Mouse (Mus musculus): Measurements from ENCODE around the gene Tuba4a.

Gene Tuba4a

GRCm38 (mm10) chr1:75210136-75211087 is 9.3 kb downstream of the Tuba4a start, which contains the start of the genes Glb1l and Stk16:
Glb1l (minus strand) TSS chr1:75210813.
Stk16 (plus strand) TSS chr1:75210838.
- peak; percentile 91 for DNase-seq

- no peak for DNase-seq
Observed at GRCm38 (mm10) chr1:75208967-75209678, 10.5 kb downstream of the Tuba4a start.

DNA sequence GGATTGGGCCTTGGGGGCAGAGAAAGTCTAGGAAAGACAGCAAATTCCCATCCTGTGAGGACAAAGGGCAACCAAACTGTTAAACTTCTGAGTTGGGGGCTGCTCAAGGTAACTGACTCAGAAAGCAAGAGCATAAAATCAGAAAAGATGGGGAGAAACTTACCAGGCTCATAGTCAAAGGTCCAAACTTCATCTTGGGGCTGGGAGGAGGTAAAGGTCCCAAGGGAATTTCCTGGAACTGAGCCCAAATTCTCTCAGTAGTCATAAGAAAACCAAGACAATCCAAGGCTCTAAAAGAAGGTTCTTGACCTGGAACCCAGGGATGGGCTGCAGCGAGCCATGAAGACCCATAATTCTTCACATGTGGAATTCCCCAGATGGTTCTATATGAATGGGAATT is 18.4 kb downstream of the Tuba4a start:
- no peak for DNase-seq

DNA sequence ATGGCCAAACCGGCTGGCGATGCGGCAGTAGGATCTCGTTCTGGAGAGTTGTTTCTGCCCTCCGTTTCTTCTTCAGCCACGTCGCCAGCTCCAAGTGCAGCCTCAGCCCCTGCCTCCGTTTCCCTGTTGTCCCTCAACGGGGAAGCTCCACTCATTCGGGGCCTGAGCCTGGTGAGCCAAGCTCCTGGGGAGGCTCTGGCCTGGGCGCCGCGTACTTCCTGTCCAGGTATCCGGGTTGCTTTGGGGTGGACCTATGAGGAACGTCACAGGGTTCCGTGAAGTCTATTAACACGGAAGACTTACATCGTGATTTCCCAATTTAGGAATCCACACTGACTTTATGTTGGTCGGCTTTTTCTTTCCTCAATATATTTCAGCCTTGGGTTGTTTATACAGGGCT is 27.2 kb downstream of the Tuba4a start:
- no peak for DNase-seq

DNA sequence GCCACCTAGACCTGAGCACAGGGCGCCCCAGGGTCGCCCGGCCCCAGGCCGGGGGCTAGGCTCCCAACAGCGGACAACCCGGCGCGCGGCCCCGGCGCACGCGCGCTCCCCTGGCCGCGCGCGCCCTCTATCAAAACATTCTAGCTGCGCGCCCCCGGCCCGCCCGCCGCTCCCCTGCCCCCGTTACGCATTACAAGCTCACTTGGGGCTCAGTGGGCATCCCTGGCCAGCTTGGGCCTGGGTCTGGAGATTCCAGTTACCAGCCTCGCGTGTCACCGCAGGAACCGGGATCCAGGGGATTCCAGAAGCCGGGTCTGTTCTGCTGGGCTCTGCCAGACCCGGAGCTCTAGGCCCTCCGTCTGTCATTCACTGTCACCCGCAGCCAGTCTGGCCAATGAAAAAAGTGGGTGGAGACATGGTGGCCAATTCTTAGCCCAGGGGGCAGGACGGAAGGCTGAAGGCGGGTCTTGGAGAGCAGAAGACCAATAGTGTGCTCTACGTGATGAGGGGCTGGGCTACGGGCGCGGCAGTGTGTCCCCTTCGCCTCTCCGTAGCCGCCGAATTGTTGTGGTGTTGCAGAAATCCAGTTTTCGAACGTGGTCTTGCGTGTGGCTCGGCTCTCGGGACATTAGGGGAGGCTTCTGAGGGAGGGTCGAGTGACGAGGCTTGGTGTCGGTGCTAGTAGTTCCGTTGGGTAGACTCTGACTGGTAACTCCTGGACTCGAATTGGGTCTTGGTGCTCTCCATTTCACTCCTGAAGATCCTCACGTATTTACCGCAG is 27.9 kb downstream of the Tuba4a start, which contains the start of the genes Ankzf1 and Atg9a:
Gene Ankzf1, plus strand, starts transcription at position 530 of the 781 bp plus-strand sequence.
Gene Atg9a, minus strand, starts transcription at position 575 of the 781 bp plus-strand sequence.
- peak; percentile 94 for DNase-seq

GRCm38 (mm10) chr1:75191258-75191621 is 28.4 kb downstream of the Tuba4a start:
- no peak for DNase-seq

DNA sequence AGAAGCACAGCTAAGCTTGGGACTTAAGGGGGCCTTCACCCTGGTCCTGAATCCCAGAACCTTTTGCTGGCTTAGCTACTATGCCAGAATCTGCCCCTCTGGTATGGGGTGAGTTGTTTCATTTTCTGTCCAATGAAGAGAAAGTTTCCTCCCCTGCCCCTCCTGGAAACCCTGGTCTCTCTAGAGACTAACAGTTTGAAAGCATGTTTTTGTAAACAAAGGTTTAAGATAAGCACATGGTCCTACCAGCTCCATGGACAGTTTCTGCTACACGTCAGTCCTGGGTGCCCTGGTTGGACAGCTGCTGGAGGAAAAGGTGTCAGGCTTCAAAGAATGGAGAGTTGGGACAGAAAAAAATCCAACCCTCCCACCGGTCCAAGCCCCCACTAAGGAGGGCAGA is 29.1 kb downstream of the Tuba4a start:
- DNase-seq, result no peak

DNA sequence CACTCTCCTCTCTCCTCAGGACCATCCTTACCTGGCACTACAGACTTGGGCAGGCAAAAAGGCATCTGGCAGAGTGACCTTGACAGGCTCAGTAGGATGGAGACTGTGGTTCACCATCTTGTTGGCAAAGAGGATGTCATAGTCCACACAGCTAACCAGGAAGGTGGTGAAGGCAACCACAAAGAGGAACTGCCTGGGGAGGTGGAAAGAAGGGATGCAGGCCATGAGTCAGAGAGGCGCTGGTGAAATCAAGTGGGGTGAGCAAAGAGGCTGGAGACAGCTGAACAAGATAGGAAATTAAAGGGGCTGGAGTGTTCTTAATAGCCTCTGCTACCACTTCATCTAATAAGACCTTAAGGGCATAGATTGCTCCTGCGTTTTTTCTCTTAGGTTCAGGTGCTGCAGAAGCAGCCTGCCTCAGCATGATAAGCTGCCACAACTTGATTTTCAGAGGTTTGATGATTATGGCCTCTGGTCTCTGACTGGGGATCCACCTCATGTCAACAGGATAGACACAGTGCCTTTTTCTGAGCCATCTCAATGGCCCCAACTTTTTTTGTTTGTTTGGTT is 31.7 kb downstream of the Tuba4a start:
- no peak for DNase-seq

DNA sequence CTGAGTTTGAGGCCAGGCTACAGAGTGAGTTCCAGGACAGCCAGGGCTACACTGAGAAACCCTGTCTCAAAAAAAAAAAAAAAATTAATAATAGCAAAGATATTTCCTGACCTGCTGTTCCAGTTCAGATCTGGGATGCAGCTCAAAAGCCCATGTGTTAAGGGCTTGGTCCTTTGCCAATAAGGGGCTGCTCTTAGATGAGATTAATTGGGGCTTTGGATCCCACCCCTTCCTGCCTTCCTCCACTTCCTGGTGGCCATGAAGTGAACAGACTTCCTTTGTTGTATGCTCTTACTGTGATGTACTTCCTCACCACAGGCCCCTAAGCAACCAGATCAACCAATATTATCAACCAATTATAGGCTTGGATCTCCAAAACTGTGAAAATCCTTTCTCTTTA is 32.5 kb downstream of the Tuba4a start:
- no peak for DNase-seq

DNA sequence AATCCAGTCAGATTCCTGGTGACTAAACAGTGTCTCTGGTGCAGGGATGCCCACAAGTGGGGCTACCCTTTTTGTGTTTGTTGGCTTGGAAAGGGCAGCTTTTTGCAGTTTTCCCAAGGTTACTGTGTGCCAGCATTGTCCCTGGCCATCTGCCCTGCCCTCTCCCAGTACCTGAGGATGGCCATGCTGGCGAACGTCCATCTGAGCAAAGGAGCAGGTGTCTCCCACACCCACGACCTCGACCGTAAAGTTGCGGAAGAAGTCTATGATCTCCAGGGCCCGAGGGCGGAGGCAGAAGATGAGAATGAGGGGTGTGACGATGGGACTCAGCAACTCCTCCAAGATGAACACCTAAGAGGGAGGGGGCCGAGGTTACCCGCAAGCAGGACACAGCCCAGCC is 34.2 kb downstream of the Tuba4a start:
- no peak for DNase-seq

- no peak for DNase-seq
Observed at GRCm38 (mm10) chr1:75182160-75182559, 37.5 kb downstream of the Tuba4a start.

DNA sequence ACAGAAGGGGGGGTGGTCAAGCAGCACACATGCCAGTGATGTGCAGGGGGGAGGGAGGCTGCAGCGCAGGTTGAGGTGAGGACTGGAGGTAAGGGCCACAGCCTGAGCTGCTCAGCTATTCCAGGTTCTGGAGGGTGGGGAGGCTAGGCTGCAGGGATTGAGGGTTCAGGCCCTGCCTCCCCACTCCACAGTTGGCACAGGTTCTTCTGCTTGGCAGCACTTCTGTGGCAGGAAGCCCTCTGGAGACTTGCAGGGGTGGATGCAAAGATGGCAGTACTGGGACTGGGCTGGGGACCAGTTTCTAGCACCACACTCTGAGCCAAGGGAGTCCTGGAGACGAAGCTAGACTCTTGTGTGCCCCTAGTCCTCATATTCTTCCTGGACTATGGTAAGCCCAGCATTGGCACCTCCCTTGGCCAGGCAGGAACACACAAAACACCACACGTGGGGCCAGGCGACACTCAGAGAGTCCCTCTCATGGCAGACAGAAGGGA is 38.2 kb downstream of the Tuba4a start:
- DNase-seq, result no peak

GRCm38 (mm10) chr1:75180741-75181140 is 38.9 kb downstream of the Tuba4a start:
- DNase-seq, result no peak

DNA sequence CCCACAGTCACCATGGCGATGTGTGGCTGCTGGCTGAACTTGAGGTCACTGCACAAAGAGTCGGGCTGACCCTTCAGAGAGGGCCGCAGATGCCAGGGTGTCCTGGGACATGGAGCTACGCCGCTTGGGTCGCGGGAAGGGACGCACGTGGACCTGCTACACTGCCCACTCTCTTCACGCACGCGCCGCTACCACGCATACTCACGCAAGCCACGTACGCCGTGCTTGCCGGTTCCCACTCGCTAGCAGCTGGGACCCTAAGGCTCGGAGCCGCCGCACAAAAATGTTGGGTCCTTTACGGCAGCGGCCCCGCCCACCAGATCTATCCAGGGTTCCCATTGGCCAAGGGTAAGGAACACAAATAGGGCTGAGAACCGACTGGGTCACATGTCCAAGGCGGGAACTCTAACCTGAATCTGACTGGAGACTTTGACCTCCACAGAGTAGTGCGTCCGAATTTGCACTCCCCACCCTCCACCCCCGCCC is 39.5 kb downstream of the Tuba4a start, which contains the start of gene Abcb6:
Gene Abcb6, minus strand, starts transcription at position 288 of the 486 bp plus-strand sequence.
- peak; percentile 79 for DNase-seq

DNA sequence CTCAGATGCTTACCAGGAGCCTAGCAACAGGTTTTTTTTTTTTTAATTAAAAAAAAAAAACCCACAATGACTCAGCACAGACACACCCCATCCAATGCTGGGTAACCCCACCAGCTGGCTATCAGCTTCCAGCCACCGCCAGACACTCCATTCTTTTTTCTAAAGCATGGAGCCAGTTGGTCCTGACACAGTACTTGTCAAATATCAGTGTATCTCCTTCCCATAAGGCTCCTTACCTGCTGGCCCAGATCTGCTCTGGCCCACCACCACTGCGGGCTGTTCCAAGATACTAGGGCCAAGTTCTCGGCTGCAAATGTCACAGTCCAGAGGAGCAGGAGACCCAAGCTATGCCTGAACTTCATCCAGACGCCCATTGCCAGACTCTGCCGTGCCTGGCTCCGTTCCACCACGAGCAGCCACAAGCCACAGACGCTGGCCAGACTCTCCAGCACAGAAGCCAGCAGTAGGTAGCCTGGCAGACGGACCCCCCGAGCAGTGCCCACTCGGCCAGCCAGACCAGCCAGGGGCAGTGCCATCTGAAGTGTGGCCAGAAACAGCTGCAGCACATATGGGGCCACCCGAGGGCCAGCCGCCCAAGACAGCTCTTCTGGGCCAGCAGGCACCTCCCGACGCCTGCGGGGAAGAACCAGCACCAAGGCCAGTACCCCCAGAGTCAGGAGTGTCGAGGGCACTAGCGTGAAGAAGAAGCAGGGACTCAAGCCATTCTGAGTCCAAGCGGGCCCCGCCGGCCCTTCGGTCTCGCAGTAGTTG is 40.1 kb downstream of the Tuba4a start:
- peak; percentile 54 for DNase-seq

DNA sequence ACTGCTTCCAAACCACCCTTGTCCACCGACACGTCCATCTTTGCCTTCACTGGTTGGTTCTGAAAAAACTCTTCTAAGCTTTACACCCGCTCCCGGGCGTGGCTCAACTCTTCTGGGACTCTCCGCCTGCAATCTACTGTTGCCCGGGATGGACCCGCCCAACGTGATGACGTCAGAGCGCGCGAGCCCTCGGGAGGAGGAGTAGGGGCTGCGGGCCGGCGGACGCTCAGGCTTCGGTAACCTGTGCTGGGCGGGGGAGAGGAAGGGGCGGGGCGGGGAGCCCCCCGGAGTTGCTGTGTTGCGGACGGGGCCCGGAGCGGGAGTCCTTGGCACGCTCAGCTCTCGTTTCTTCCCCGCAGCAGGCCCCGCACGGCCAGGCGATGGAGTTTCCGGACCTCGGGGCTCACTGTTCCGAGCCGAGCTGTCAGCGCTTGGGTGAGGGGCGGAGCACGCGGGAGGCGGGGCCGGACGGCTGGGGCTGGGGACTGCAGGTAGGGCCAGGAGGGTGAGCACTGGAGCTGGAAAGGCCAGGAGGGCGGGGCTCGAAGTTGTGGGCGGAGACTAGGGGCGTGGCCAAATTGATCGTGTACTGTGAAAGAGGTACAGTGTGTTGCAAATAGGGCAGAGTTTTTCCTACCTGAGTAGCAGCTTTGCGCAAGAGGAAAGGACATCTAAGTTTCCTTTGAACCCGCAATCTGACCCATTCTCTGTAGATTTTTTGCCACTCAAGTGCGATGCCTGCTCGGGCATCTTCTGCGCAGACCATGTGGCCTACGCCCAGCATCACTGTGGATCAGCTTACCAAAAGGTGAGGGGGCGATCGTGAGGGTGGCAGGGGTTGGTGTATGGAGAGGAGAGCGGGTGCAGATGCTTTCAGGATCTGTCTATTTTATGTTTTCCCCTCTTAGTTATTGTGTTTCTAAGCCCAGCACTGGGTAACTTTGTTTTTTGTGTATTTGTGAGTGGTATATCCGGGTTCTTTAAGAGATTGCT is 50.9 kb downstream of the Tuba4a start, which contains the start of gene Zfand2b:
Gene Zfand2b, plus strand, starts transcription at position 175 of the 993 bp plus-strand sequence.
- peak; percentile 96 for DNase-seq

- DNase-seq, result no peak
Observed at GRCm38 (mm10) chr1:75168093-75168471, 51.6 kb downstream of the Tuba4a start.

Measured in cerebellum, adult 11 months (tissue).